Mouse (Mus musculus): ENCODE data around the gene Igfals. TPM values are rescaled to one million over a fixed set of nuclear protein-coding genes. Genes with fewer than 3 reads are reported as not detected.
A peak's percentile ranks its signal among the peaks of the same experiment; 100 is the strongest.

The Igfals gene
- polyA plus RNA-seq, 1 experiment from 2014 or later: not detected

GRCm38 (mm10) chr17:24855838-24856464, 9.8 kb upstream of the Igfals start:
- no peak overlapping the region for H3K4me3 ChIP-seq (ENCODE audit: low read depth, low read length)

GRCm38 (mm10) chr17:24856589-24856988, 9.2 kb upstream of the Igfals start:
- Histone ChIP-seq H3K9ac (ENCODE audit: low read depth, low read length) (no peak overlapping the region), H3K27ac (ENCODE audit: low read depth, low read length) (no peak overlapping the region), H3K9me3 (replicated peaks; ENCODE audit: control insufficient read depth, low read length) (no peaks in the 10 kb centered on the region), H3K4me1 (ENCODE audit: control insufficient read depth, insufficient read depth, low read length) (no peaks in the 10 kb centered on the region), H3K4me2 (no peak overlapping the region), H3K4me3 (ENCODE audit: low read depth, low read length) (no peak overlapping the region), H3K27me3 (ENCODE audit: control insufficient read depth, insufficient read depth, low read length) (0 out of 2 replicates have a peak, but pooled peaks cover 3% of the 10 kb centered on the region), H3K36me3 (ENCODE audit: control insufficient read depth, insufficient read depth, low read length) (0 out of 2 replicates have a peak, but pooled peaks cover 3% of the 10 kb centered on the region)
- ATAC-seq (replicated peaks; ENCODE audit: insufficient number of reproducible peaks, low FRiP score, low TSS enrichment): no peak
- WGBS (ENCODE audit: insufficient replicate concordance): 81% methylated on average over 13 of the region's 13 CpGs

More at GRCm38 (mm10) chr17:24855838-24856464, 9.8 kb upstream of the Igfals start:
- H3K4me1 ChIP-seq (ENCODE audit: control insufficient read depth, insufficient read depth, low read length): peaks cover 6% of the 10 kb centered on the region; the same call in 1 of the 2 replicates
- 0 out of 2 replicates have a peak overlapping the region, but pooled peaks have one; percentile 39 for H3K9ac ChIP-seq (ENCODE audit: low read depth, low read length)
- H3K9me3 ChIP-seq (replicated peaks; ENCODE audit: control insufficient read depth, low read length): no peaks in the 10 kb centered on the region
- H3K4me2 ChIP-seq: no peak overlapping the region
- H3K27me3 ChIP-seq (ENCODE audit: control insufficient read depth, insufficient read depth, low read length): peaks cover 7% of the 10 kb centered on the region; the same call in 1 of the 2 replicates
- 67% methylated on average over 3 of the region's 3 CpGs for WGBS (ENCODE audit: insufficient replicate concordance)
- ATAC-seq (replicated peaks; ENCODE audit: insufficient number of reproducible peaks, low FRiP score, low TSS enrichment): no peak
- H3K27ac ChIP-seq (ENCODE audit: low read depth, low read length): no peak overlapping the region
- H3K36me3 ChIP-seq (ENCODE audit: control insufficient read depth, insufficient read depth, low read length): 0 out of 2 replicates have a peak, but pooled peaks cover 3% of the 10 kb centered on the region

- H3K27ac ChIP-seq (ENCODE audit: low read depth, low read length): no peak overlapping the region
- H3K9me3 ChIP-seq (replicated peaks; ENCODE audit: control insufficient read depth, low read length): no peaks in the 10 kb centered on the region
- H3K4me2 ChIP-seq: no peak overlapping the region
- H3K36me3 ChIP-seq (ENCODE audit: control insufficient read depth, insufficient read depth, low read length): 0 out of 2 replicates have a peak, but pooled peaks cover 3% of the 10 kb centered on the region
- H3K4me1 ChIP-seq (ENCODE audit: control insufficient read depth, insufficient read depth, low read length): no peaks in the 10 kb centered on the region
- WGBS (ENCODE audit: insufficient replicate concordance): 80% methylated on average over 8 of the region's 8 CpGs
- H3K4me3 ChIP-seq (ENCODE audit: low read depth, low read length): no peak overlapping the region
- H3K27me3 ChIP-seq (ENCODE audit: control insufficient read depth, insufficient read depth, low read length): no peaks in the 10 kb centered on the region
- no peak for ATAC-seq (replicated peaks; ENCODE audit: insufficient number of reproducible peaks, low FRiP score, low TSS enrichment)
- no peak overlapping the region for H3K9ac ChIP-seq (ENCODE audit: low read depth, low read length)
Observed at GRCm38 (mm10) chr17:24857831-24858470, 7.8 kb upstream of the Igfals start.

- H3K9me3 ChIP-seq (replicated peaks; ENCODE audit: control insufficient read depth, low read length): no peaks in the 10 kb centered on the region
- no peak overlapping the region for H3K4me2 ChIP-seq
- no peak for ATAC-seq (replicated peaks; ENCODE audit: insufficient number of reproducible peaks, low FRiP score, low TSS enrichment)
- no peaks in the 10 kb centered on the region for H3K27me3 ChIP-seq (ENCODE audit: control insufficient read depth, insufficient read depth, low read length)
- 86% methylated on average over 6 of the region's 6 CpGs for WGBS (ENCODE audit: insufficient replicate concordance)
- H3K36me3 ChIP-seq (ENCODE audit: control insufficient read depth, insufficient read depth, low read length): no peaks in the 10 kb centered on the region
- H3K27ac ChIP-seq (ENCODE audit: low read depth, low read length): no peak overlapping the region
- no peak overlapping the region for H3K9ac ChIP-seq (ENCODE audit: low read depth, low read length)
- no peak overlapping the region for H3K4me3 ChIP-seq (ENCODE audit: low read depth, low read length)
- no peaks in the 10 kb centered on the region for H3K4me1 ChIP-seq (ENCODE audit: control insufficient read depth, insufficient read depth, low read length)
Observed at GRCm38 (mm10) chr17:24858967-24859366, 6.8 kb upstream of the Igfals start.

GRCm38 (mm10) chr17:24860076-24860475, 5.7 kb upstream of the Igfals start:
- Histone ChIP-seq H3K9me3 (replicated peaks; ENCODE audit: control insufficient read depth, low read length) (no peaks in the 10 kb centered on the region), H3K4me3 (ENCODE audit: low read depth, low read length) (no peak overlapping the region), H3K9ac (ENCODE audit: low read depth, low read length) (no peak overlapping the region), H3K36me3 (ENCODE audit: control insufficient read depth, insufficient read depth, low read length) (no peaks in the 10 kb centered on the region), H3K4me2 (no peak overlapping the region), H3K27ac (ENCODE audit: low read depth, low read length) (no peak overlapping the region), H3K4me1 (ENCODE audit: control insufficient read depth, insufficient read depth, low read length) (no peaks in the 10 kb centered on the region), H3K27me3 (ENCODE audit: control insufficient read depth, insufficient read depth, low read length) (no peaks in the 10 kb centered on the region)
- WGBS (ENCODE audit: insufficient replicate concordance): 85% methylated on average over 8 of the region's 8 CpGs
- ATAC-seq (replicated peaks; ENCODE audit: insufficient number of reproducible peaks, low FRiP score, low TSS enrichment): no peak

- Histone ChIP-seq H3K9me3 (replicated peaks; ENCODE audit: control insufficient read depth, low read length) (no peaks in the 10 kb centered on the region), H3K36me3 (ENCODE audit: control insufficient read depth, insufficient read depth, low read length) (no peaks in the 10 kb centered on the region), H3K4me1 (ENCODE audit: control insufficient read depth, insufficient read depth, low read length) (no peaks in the 10 kb centered on the region), H3K27me3 (ENCODE audit: control insufficient read depth, insufficient read depth, low read length) (no peaks in the 10 kb centered on the region), H3K4me3 (ENCODE audit: low read depth, low read length) (no peak overlapping the region), H3K27ac (ENCODE audit: low read depth, low read length) (no peak overlapping the region), H3K4me2 (no peak overlapping the region), H3K9ac (ENCODE audit: low read depth, low read length) (no peak overlapping the region)
- ATAC-seq (replicated peaks; ENCODE audit: insufficient number of reproducible peaks, low FRiP score, low TSS enrichment): no peak
- 86% methylated on average over 3 of the region's 3 CpGs for WGBS (ENCODE audit: insufficient replicate concordance)
Observed at GRCm38 (mm10) chr17:24861785-24862184, 4.0 kb upstream of the Igfals start.

GRCm38 (mm10) chr17:24867914-24868313, 2.1 kb downstream of the Igfals start:
- Histone ChIP-seq H3K9ac (ENCODE audit: low read depth, low read length) (no peak overlapping the region), H3K27me3 (ENCODE audit: control insufficient read depth, insufficient read depth, low read length) (no peaks in the 10 kb centered on the region), H3K4me3 (ENCODE audit: low read depth, low read length) (no peak overlapping the region), H3K36me3 (ENCODE audit: control insufficient read depth, insufficient read depth, low read length) (no peaks in the 10 kb centered on the region), H3K9me3 (replicated peaks; ENCODE audit: control insufficient read depth, low read length) (no peaks in the 10 kb centered on the region), H3K4me1 (ENCODE audit: control insufficient read depth, insufficient read depth, low read length) (no peaks in the 10 kb centered on the region), H3K4me2 (no peak overlapping the region), H3K27ac (ENCODE audit: low read depth, low read length) (no peak overlapping the region)
- 87% methylated on average over 10 of the region's 10 CpGs for WGBS (ENCODE audit: insufficient replicate concordance)
- no peak for ATAC-seq (replicated peaks; ENCODE audit: insufficient number of reproducible peaks, low FRiP score, low TSS enrichment)

GRCm38 (mm10) chr17:24873695-24874404, 8.1 kb downstream of the Igfals start:
- H3K4me3 ChIP-seq (ENCODE audit: low read depth, low read length): no peak overlapping the region
- no peaks in the 10 kb centered on the region for H3K36me3 ChIP-seq (ENCODE audit: control insufficient read depth, insufficient read depth, low read length)
- no peak overlapping the region for H3K27ac ChIP-seq (ENCODE audit: low read depth, low read length)
- no peaks in the 10 kb centered on the region for H3K9me3 ChIP-seq (replicated peaks; ENCODE audit: control insufficient read depth, low read length)
- no peak for ATAC-seq (replicated peaks; ENCODE audit: insufficient number of reproducible peaks, low FRiP score, low TSS enrichment)
- 39% methylated on average over 4 of the region's 4 CpGs for WGBS (ENCODE audit: insufficient replicate concordance)
- H3K9ac ChIP-seq (ENCODE audit: low read depth, low read length): no peak overlapping the region
- H3K4me1 ChIP-seq (ENCODE audit: control insufficient read depth, insufficient read depth, low read length): no peaks in the 10 kb centered on the region
- H3K4me2 ChIP-seq: no peak overlapping the region
- no peaks in the 10 kb centered on the region for H3K27me3 ChIP-seq (ENCODE audit: control insufficient read depth, insufficient read depth, low read length)

All from heart, embryonic 11.5 days (tissue).